17 mouse cellular contexts compared by ENCODE assay signal in the genomic region with DNA sequence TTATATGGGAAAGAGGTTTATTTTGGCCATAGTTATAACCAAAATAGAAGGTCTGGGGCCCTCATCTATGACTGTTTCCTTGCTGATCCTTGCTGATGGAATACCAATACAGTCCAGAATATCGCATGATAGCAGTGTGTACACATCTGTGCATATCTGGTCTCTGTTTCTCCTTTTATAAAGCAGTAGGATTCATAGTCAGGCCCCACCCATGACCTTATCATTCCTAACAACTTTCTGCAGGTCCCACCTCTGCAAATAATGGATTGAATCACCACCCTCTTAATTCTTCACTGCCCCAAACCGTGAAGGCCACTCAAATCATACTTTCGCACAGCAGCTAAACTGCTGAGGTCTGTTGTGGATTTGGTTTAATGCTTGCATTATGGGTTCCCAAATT.
"Had no signal": no experiment of that assay in that cellular context is flagged by ENCODE, and none has a peak within 500 bp of the region (broad histone marks: within the 10 kb centered on the region; RNA-seq: fewer than 3 reads in every experiment).

No protein-coding gene starts in this region.

- H3K9me3 ChIP-seq: lung, embryonic 15.5 days; midbrain, embryonic 13.5 days; midbrain, embryonic 15.5 days; neural tube, embryonic 12.5 days; stomach, embryonic 15.5 days had no signal

- H3K9ac ChIP-seq: lung, embryonic 15.5 days; midbrain, embryonic 13.5 days; midbrain, embryonic 15.5 days; neural tube, embryonic 12.5 days; stomach, embryonic 15.5 days had no signal

- ATAC-seq: lung, postnatal 0 days; midbrain, embryonic 13.5 days; midbrain, embryonic 15.5 days had no signal

- H3K27ac ChIP-seq: lung, embryonic 15.5 days; midbrain, embryonic 13.5 days; midbrain, embryonic 15.5 days; neural tube, embryonic 12.5 days; stomach, embryonic 15.5 days; stomach, postnatal 0 days had no signal

- H3K27me3 ChIP-seq: lung, embryonic 15.5 days; midbrain, embryonic 15.5 days; neural tube, embryonic 12.5 days; stomach, embryonic 15.5 days had no signal

- H3K36me3 ChIP-seq: lung, embryonic 15.5 days; midbrain, embryonic 13.5 days; midbrain, embryonic 15.5 days; neural tube, embryonic 12.5 days; stomach, embryonic 15.5 days had no signal

- DNase-seq: lung, adult 2 months; lung, postnatal 14 days; lung, postnatal 36 days; retina, postnatal 1 day; right cerebral cortex, adult 18-20 months; thymus, adult 2 months; thymus, postnatal 25 days; thymus, postnatal 4 days had no signal

- H3K4me2 ChIP-seq: lung, embryonic 15.5 days; midbrain, embryonic 11.5 days; midbrain, embryonic 13.5 days; midbrain, embryonic 15.5 days; neural tube, embryonic 12.5 days; stomach, embryonic 15.5 days had no signal

- H3K4me3 ChIP-seq: lung, embryonic 15.5 days; megakaryocyte, embryonic 14.5 days; midbrain, embryonic 13.5 days; midbrain, embryonic 15.5 days; neural tube, embryonic 12.5 days; stomach, embryonic 15.5 days had no signal
